Mouse (Mus musculus): ENCODE measurements around the gene Grhpr. TPM values are rescaled to one million over a fixed set of nuclear protein-coding genes. Genes with fewer than 3 reads are reported as not detected.
A peak's percentile ranks its signal among the peaks of the same experiment; 100 is the strongest.
"Not testable (repeated sequence)": the region's sequence is repeated elsewhere in the genome, so short reads cannot be mapped to it uniquely, and the experiment has no call there.

Grhpr gene
- total RNA-seq, 2 experiments from 2014 or later: 147 to 159 TPM

GRCm38 (mm10) chr4:45012105-45012975 is 31.1 kb downstream of the Grhpr start, which contains the start of gene Zbtb5:
Zbtb5 (minus strand) TSS chr4:45012412.
- peak; percentile 91 for DNase-seq (ENCODE audit: low spot score in 2 of 2)

DNA sequence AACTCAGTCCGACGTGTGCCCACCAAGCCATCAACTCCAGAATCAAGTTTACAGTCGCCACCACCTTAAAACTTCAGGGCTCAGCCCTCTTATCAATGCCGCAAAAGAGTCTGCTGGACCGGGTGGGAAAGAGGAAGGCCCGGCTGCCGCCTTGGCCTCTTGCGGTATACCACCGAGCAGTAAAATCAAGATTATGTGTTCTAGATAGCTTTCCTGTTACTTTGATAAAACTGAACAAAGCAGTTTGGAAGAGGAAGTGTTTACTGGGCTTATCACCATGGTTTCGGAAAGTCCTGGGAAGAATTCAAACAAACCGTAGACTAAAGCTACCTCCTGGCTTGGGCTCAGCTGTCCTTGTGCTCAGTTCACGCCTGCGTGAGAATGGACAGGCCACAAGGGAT is 31.8 kb downstream of the Grhpr start:
- DNase-seq (ENCODE audit: low spot score in 2 of 2): peak in 1 of 2 experiments; percentile 26

- DNase-seq (ENCODE audit: low spot score in 2 of 2): no peak
Observed at GRCm38 (mm10) chr4:45013537-45013936, 32.3 kb downstream of the Grhpr start.

GRCm38 (mm10) chr4:45015615-45016014 is 34.4 kb downstream of the Grhpr start:
- DNase-seq (ENCODE audit: low spot score in 2 of 2): peak; percentile 51 to 61

DNA sequence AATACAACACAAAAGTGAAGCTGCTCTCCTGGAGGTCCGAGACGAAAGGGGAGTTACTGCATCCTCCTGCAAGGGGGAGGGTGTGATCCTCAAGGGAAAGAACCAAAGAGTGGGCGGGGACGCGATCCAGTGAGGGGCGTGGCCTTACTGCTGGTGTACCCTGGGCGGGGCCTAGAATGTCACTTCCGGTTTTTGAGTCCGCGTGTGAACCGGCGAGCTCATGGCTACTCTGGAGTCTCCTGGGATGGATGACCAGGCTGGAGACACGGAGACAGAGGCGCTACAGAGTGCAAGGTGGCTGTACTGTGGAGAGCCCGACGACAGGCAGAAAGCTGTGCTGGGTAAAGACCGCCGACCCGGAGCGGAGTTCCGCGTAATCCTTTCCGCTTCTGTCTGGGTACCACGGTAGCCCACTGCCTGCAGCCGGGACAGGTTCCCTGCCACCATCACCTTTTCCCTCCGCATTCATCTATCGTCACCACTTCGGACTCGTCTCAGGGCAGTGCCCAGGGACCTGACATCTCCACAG is 37.3 kb downstream of the Grhpr start, which contains the start of gene Polr1e:
Gene Polr1e (plus strand): TSS at position 132 of the 529 bp plus-strand sequence.
- peak; percentile 90 to 92 for DNase-seq (ENCODE audit: low spot score in 2 of 2)

DNA sequence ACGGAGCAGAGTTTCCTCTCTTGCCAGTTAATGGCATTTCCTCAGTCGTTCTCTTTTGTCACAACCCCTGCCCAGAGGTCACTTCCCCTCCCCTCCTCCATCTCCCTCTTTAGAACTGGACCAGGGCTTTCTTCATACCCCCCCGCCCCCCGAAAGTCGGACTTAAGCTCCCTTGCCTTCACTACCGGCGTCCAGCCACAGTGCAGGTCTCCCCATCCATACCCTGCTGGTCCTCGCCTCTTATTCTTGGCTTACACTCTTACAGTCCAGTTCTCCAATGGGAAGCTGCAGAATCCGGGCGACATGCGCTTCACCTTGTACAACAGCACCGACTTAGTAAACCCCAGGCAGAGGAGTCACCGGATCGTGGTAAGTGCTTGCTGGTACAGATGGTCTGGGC is 37.8 kb downstream of the Grhpr start:
- DNase-seq (ENCODE audit: low spot score in 2 of 2): no peak

DNA sequence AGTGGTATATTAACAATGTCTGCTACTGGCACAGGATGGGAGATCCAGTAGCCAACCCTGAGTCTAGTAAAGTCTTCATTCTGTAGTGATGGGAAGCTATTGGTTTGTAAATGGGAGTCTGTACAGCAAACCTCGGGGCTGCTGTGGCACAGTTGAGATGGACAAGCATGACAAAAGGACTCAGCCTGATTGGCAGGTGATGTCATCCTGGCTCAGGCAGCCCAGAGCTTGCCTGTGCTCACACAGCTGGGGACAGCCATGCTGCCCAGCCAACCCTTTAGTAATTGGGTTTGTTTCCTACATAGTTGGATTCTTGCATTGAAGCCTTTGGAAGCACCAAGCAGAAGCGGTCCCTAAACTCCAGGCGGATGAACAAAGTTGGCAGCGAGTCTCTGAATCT is 45.3 kb downstream of the Grhpr start:
- no peak for DNase-seq (ENCODE audit: low spot score in 2 of 2)

DNA sequence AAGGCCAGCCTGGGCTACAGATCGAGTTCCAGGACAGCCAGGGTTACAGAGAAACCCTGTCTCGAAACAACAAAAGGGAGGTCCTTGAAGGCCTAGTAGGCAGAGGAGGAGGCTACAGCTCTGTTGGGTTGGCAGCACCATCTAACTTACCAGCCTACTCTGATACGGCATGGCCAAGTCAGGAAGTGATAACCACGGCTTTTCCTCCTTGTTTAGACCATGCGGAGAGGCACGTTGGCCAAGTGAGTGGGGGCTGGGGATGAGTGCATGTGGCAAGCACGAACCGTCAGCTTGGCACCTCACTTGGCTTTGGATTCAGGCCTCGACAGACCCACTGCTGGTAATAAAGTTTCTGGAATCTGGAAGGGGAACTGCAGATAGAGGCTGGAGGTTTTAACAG is 51.4 kb downstream of the Grhpr start:
- no peak for DNase-seq (ENCODE audit: low spot score in 2 of 2)

- peak; percentile 42 to 58 for DNase-seq (ENCODE audit: low spot score in 2 of 2)
Observed at GRCm38 (mm10) chr4:45034693-45035628, 53.8 kb downstream of the Grhpr start.

- DNase-seq (ENCODE audit: low spot score in 2 of 2): no peak
Observed at GRCm38 (mm10) chr4:45036048-45036447, 54.9 kb downstream of the Grhpr start.

- DNase-seq (ENCODE audit: low spot score in 2 of 2): no peak
Observed at GRCm38 (mm10) chr4:45036571-45036970, 55.4 kb downstream of the Grhpr start.

DNA sequence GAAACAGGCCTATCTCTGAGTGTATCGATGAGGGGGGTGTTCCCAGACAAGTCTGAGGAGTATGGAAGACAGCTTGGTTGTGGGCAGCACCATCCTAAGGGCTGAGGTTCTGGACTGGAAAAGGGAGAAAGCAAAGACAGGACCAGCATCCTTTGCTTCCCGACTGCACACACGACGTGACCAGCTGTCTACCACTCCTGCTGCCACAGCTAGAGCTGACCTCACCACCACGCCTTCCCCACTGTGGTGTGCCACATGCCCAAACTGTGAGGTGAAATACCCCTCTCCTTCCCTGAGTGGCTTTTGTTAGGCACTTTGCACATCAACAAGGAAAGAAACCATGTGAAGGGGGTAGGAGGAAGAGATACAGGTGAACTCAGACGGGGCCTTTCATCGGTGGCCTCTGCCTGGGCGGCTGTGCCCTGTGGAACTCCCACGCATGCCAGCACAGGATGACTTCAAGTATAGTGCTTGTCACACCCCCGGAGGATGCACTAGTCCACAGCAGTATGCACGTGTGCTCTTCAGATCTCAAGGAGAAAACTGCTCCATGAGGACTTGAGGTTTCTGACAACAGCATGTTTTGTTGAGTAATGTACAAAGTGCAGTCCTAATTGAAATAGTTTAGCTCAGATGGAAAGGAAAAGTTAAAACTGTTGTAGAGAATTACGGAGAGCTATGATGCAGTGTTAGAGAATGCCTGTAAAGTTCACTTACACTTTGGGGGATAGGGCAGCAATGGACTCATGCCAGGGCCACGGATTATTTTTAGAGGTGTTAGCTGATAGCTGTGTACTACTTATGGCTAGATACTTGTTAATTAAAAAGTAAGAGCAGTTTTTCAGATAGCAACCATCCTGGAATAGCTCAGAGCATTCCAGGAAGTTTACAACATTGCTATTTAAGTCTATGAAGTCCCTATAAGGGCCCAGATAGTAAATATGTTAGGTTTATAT is 56.5 kb downstream of the Grhpr start:
- DNase-seq (ENCODE audit: low spot score in 2 of 2): no peak

GRCm38 (mm10) chr4:45038879-45039278 is 57.7 kb downstream of the Grhpr start:
- not testable (repeated sequence) for DNase-seq (ENCODE audit: low spot score in 2 of 2)

- not testable (repeated sequence) for DNase-seq (ENCODE audit: low spot score in 2 of 2)
Observed at GRCm38 (mm10) chr4:45039546-45039945, 58.4 kb downstream of the Grhpr start.

Other genes starting within 250 kb of the Grhpr start
- gene Zcchc7, start 225.5 kb upstream of the Grhpr start, total RNA-seq (2021): 10 to 100 TPM; 36.6 to 40.7 TPM
- 1 to 10 TPM; 9.7 to 10.0 TPM for gene Zbtb5, start 31.0 kb downstream of the Grhpr start, total RNA-seq (2021)
- 10 to 100 TPM; 14.0 to 15.7 TPM for gene Polr1e, start 37.2 kb downstream of the Grhpr start, total RNA-seq (2021)
- 1 to 10 TPM; 6.9 to 8.3 TPM for gene Fbxo10, start 103.2 kb downstream of the Grhpr start, total RNA-seq (2021)
- 100 to 1,000 TPM in 1 of 2 experiments, 10 to 100 TPM in 1; 86.0 to 103 TPM for gene Tomm5, start 126.7 kb downstream of the Grhpr start, total RNA-seq (2021)
- 1 to 10 TPM; 5.7 to 6.6 TPM for gene Frmpd1, start 203.5 kb downstream of the Grhpr start, total RNA-seq (2021)